Mouse (Mus musculus): ENCODE data around the gene Sap18b.

GRCm38 (mm10) chr8:95816044-95816708, 9.0 kb upstream of the Sap18b start:
- no peak for TF ChIP-seq POLR2A (IDR thresholded peaks at IDR 0.05; ENCODE audit: insufficient read depth, low read depth, low read length)
- TF ChIP-seq EP300 (IDR thresholded peaks at IDR 0.05; ENCODE audit: insufficient read depth, low read depth, low read length), result no peak
- TF ChIP-seq CTCF (IDR thresholded peaks at IDR 0.05), result no peak

Data from heart, adult 2 months (tissue).